Comparison of ENCODE assay signal across 11 mouse cellular contexts in the genomic region with DNA sequence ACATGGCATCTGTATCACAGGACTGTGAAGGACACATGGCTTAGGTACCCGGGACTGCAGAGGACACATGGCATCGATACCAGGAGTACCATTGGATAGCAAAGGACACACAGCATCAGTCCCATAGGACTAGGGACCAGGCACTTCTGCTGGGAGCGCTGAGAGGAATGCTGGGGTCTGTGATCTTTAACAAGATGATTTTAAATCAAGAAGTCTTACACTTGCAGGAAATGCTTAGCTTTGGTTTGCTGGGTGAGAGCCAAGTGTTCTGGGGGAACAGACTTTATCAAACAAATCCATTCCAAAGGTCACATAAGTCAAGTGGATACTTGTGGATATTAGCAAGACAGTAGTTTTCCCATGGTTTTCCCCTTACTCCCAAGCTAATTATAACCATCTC.
DNase-seq lines count a peak whose midpoint lies in the region; ATAC-seq and TF ChIP-seq lines count a peak whose summit lies in the region.
"Had no signal": no experiment of that assay in that cellular context is flagged by ENCODE, and none has a peak within 500 bp of the region (broad histone marks: within the 10 kb centered on the region; RNA-seq: fewer than 3 reads in every experiment).

No protein-coding gene starts in this region.

- WGBS in lung, postnatal 0 days, result 57% methylated on average over 3 of the region's 3 CpGs
- 72% methylated on average over 3 of the region's 3 CpGs for WGBS in kidney, embryonic 14.5 days
- 63% methylated on average over 3 of the region's 3 CpGs for WGBS in limb, embryonic 15.5 days

- no peak for TF ChIP-seq EP300 in lung, postnatal 0 days (IDR thresholded peaks at IDR 0.05)

- H3K4me3 ChIP-seq in lung, postnatal 0 days (ENCODE audit: low read depth, low read length), result no peak overlapping the region
- H3K4me3 ChIP-seq in kidney, embryonic 14.5 days (ENCODE audit: low read length), result no peak overlapping the region
- no peak overlapping the region for H3K4me3 ChIP-seq in limb, embryonic 15.5 days
- H3K4me3 ChIP-seq: megakaryocyte, embryonic 14.5 days had no signal

- peak; percentile 12; the same call in 1 of the 2 replicates for ATAC-seq in lung, postnatal 0 days
- peak; percentile 41 for ATAC-seq in kidney, embryonic 14.5 days (ENCODE audit: low FRiP score, low TSS enrichment)
- ATAC-seq in limb, embryonic 15.5 days (ENCODE audit: insufficient number of reproducible peaks, low FRiP score, low TSS enrichment, low read depth), result no peak

- H3K36me3 ChIP-seq in lung, postnatal 0 days (ENCODE audit: insufficient read depth, low read length), result peaks cover 22% of the 10 kb centered on the region; the same call in 1 of the 2 replicates
- H3K36me3 ChIP-seq in kidney, embryonic 14.5 days (ENCODE audit: control insufficient read depth, insufficient read depth, low read length), result peaks cover 31% of the 10 kb centered on the region; the same call in 1 of the 2 replicates
- peaks cover 62% of the 10 kb centered on the region for H3K36me3 ChIP-seq in limb, embryonic 15.5 days

- H3K4me2 ChIP-seq in lung, postnatal 0 days (replicated peaks; ENCODE audit: low read depth, low read length), result no peak overlapping the region
- no peak overlapping the region for H3K4me2 ChIP-seq in kidney, embryonic 14.5 days (replicated peaks; ENCODE audit: low read depth, low read length)
- no peak overlapping the region for H3K4me2 ChIP-seq in limb, embryonic 15.5 days

- H3K27ac ChIP-seq in lung, postnatal 0 days (ENCODE audit: low read length), result no peak overlapping the region
- peak overlapping the region; percentile 14; the same call in 1 of the 2 replicates for H3K27ac ChIP-seq in kidney, embryonic 14.5 days (ENCODE audit: low read depth, low read length)
- H3K27ac ChIP-seq in limb, embryonic 15.5 days, result 0 out of 2 replicates have a peak overlapping the region, but pooled peaks have one; percentile 50

- H3K9me3 ChIP-seq in lung, postnatal 0 days (ENCODE audit: low read length), result no peaks in the 10 kb centered on the region
- no peaks in the 10 kb centered on the region for H3K9me3 ChIP-seq in kidney, embryonic 14.5 days (ENCODE audit: control insufficient read depth, low read length)
- H3K9me3 ChIP-seq in limb, embryonic 15.5 days, result no peaks in the 10 kb centered on the region
- H3K9me3 ChIP-seq: megakaryocyte, embryonic 14.5 days had no signal

- H3K9ac ChIP-seq in lung, postnatal 0 days (replicated peaks; ENCODE audit: low read depth), result no peak overlapping the region
- H3K9ac ChIP-seq in kidney, embryonic 14.5 days (ENCODE audit: low read depth, low read length), result no peak overlapping the region
- H3K9ac ChIP-seq in limb, embryonic 15.5 days, result no peak overlapping the region

- peak; percentile 27 for DNase-seq in gastrocnemius, adult 18-20 months (ENCODE audit: low spot score)
- no peak for DNase-seq in gastrocnemius, postnatal 10 days
- no peak for DNase-seq in lung, postnatal 0 days (ENCODE audit: low spot score)
- DNase-seq in lung, postnatal 25 days (ENCODE audit: low spot score), result no peak
- DNase-seq in layer of hippocampus, postnatal 25 days (ENCODE audit: extremely low spot score in 1 of 2, low spot score in 1 of 2), result no peak
- DNase-seq in thymus, postnatal 0 days (ENCODE audit: low spot score), result no peak
- DNase-seq: B cell, adult 2 months; cerebellum, adult 8-10 months had no signal

- H3K4me1 ChIP-seq in lung, postnatal 0 days (ENCODE audit: insufficient read depth, low read depth, low read length), result peaks cover 6% of the 10 kb centered on the region; the same call in 1 of the 2 replicates
- peaks cover 25% of the 10 kb centered on the region for H3K4me1 ChIP-seq in kidney, embryonic 14.5 days (ENCODE audit: control insufficient read depth, insufficient read depth, low read length)
- peaks cover 30% of the 10 kb centered on the region; the same call in 1 of the 2 replicates for H3K4me1 ChIP-seq in limb, embryonic 15.5 days

- no peak for TF ChIP-seq CTCF in lung, postnatal 0 days (IDR thresholded peaks at IDR 0.05)

- no peaks in the 10 kb centered on the region for H3K27me3 ChIP-seq in lung, postnatal 0 days (replicated peaks; ENCODE audit: insufficient read depth, low read length)
- no peaks in the 10 kb centered on the region for H3K27me3 ChIP-seq in kidney, embryonic 14.5 days (ENCODE audit: control insufficient read depth, insufficient read depth, low read length)
- H3K27me3 ChIP-seq in limb, embryonic 15.5 days, result no peaks in the 10 kb centered on the region
- H3K27me3 ChIP-seq: megakaryocyte, embryonic 14.5 days had no signal
